Mouse (Mus musculus): Measurements from ENCODE around the gene St3gal6.

- TF ChIP-seq POLR2A (IDR thresholded peaks at IDR 0.05; ENCODE audit: low read depth, low read length): no peak
- TF ChIP-seq CTCF (IDR thresholded peaks at IDR 0.05; ENCODE audit: extremely low read depth, insufficient read depth, insufficient read length, insufficient replicate concordance): no peak
Measured at GRCm38 (mm10) chr16:58481906-58482270, 42.2 kb downstream of the St3gal6 start.
